Mouse (Mus musculus) layer of hippocampus, adult 11-12 months (tissue): Measurements from ENCODE around the gene Shbg.
A peak's percentile ranks its signal among the peaks of the same experiment; 100 is the strongest.

ENCODE experiments used
- DNase-seq: peaks from one replicate; pipeline ENCODE4 v3.0.0; 2022; ENCODE audit warnings: low spot score

Shbg gene

DNA sequence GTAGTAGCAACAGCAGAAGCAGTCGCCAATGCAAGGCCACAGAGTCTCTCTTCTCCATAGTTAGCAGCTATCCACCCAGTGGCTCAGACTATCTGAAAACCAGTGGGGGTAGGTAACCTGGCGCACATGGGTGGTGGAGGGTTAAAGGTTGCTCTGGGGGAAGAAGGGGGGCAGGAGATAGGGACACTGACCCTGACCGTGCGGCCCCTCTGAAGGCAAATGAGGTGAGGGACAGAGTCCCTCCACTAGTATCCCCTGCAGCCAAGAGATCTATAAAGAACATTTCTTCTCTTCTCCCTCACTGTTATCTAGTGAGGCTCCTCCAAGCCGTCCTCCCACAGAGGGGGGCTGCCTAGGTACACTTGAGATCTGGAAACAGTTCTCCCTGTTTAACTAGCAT lies at the start of gene Shbg:
TSS of gene Shbg (minus strand) at position 101 of the 400 bp plus-strand sequence.
- no peak for DNase-seq

DNA sequence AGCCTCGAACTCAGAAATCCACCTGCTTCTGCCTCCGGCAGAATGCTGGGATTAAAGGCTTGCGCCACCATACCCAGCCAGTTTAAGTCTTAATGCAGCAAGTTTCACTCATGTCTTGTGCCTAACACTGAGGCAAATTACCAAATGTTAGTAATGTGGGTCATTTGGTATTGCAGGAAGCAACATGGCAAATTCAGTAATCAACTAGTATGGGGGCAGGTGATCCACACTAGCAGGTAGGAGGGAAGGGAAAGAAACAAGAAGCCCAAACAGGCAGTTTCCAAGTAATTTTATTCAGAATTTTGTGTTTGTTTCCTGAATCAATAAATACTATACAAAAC lies 48.9 kb upstream of the Shbg start:
- no peak for DNase-seq

DNA sequence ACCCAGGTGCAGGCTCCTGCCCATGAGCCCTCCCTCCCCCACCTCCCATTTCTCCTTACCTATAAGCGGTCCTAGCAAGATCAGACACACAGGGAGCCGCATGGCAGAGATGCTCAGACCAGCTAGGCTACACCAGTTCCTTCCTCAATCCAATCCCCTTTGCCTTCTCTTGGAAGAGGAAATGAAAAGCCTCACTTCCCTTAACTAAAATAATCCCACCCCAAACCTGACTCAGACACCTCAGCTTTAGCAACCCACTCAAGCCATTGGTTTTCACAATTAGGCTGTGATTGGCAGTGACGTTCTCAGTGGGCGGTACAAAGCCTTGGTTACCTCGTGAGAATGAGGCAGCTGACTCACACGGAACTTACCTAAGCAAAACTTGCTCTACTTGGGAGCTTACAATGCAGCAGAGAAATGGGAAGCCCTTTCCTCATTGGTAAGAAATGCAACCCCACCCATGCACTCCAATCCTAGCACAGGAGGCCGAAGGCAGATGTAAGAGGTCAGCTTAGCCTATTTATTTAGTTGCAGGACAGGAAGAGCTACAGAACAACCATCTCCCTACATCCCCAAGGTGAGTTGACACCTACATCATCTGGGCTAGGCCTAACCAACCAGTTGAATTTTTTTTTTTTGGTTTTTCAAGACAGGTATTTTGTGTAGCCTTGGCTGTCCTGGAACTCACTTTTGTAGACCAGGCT lies 48.4 kb upstream of the Shbg start, which contains the start of gene Cd68:
TSS of gene Cd68 (minus strand) at position 193 of the 704 bp plus-strand sequence.
- peak; percentile 80 for DNase-seq

DNA sequence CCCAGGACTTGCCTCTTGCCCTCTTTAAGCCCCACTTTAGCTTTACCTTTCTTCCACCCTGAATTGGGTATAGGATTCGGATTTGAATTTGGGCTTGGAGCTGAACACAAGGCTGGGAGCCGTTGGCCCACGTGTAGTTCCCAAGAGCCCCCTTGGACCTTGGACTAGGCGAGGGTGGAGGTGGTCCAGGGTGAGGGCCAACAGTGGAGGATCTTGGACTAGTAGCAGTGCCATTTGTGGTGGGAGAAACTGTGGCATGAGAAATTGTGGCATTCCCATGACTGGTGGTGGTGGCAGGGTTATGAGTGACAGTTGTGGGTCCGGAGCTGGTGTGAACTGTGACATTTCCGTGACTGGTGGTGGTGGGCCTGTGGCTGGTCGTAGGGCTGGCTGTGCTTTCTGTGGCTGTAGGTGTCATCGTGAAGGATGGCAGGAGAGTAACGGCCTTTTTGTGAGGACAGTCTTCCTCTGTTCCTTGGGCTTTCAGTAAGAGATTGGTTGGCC lies 47.8 kb upstream of the Shbg start:
- DNase-seq, result no peak

DNA sequence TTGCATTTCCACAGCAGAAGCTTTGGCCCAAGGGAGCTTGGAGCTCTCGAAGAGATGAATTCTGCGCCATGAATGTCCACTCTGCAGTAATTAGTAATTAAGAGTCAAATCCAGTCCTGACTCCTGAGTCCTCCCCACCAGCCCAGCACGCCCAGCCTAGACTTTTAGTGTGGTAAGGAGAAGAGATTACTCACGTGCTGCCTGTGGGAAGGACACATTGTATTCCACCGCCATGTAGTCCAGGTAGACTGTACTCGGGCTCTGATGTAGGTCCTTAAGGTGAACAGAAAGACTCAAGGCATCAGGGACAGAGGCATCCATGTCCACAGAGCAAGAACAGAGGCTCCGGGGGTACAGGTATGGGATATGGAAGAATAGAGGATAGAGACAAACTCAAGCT lies 47.1 kb upstream of the Shbg start:
- no peak for DNase-seq

DNA sequence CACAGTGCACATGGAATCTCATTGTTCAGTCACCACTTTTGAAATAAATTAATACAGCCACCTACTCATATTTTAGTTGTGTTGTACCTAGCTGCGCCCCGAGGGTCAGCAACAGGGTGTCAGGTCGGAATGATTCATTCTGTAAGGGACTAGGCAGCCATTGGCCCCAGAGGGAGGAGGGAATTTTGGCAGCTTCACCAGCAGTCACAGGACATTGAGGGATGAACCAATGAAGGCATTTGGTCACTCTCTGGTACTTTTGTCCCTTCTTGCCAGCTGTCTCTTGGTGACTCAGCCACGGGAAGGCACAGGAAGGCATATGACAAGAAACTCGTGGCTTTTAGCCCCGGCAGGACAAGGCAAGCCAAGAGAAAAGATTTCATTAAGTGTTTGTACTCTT lies 46.1 kb upstream of the Shbg start:
- DNase-seq, result no peak

DNA sequence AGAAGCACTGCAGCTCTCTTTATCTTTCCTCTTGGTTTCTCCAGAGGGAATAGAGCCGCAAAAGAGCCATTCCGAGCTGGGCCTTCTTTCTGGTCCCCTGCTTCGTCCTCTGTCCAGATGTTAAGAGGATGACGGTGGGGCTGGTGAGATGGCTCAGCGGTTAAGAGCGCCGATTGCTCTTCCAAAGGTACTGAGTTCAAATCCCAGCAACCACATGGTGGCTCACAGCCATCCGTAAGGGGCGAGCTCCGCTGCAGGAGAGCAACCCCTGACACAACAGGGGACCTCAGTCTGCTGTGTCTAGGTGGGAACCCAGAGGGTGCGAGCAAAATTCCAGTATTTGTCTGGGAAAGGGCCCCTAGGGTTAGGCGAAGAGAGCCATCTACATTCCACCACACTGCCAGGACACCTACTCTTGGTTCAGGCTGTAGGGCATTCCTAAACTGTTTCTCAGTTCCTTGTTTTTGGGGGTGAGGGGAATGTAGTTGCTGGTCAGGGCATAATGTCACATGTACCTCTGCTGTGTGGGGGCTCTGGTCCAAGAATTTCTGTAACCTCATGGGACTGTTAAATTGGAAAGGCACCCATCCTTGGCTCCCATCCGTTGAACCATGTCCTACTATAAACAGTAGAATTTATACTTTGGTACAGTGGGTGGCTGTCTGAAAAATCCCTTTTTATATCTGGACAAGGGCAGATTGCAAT lies 45.4 kb upstream of the Shbg start:
- DNase-seq, result no peak

DNA sequence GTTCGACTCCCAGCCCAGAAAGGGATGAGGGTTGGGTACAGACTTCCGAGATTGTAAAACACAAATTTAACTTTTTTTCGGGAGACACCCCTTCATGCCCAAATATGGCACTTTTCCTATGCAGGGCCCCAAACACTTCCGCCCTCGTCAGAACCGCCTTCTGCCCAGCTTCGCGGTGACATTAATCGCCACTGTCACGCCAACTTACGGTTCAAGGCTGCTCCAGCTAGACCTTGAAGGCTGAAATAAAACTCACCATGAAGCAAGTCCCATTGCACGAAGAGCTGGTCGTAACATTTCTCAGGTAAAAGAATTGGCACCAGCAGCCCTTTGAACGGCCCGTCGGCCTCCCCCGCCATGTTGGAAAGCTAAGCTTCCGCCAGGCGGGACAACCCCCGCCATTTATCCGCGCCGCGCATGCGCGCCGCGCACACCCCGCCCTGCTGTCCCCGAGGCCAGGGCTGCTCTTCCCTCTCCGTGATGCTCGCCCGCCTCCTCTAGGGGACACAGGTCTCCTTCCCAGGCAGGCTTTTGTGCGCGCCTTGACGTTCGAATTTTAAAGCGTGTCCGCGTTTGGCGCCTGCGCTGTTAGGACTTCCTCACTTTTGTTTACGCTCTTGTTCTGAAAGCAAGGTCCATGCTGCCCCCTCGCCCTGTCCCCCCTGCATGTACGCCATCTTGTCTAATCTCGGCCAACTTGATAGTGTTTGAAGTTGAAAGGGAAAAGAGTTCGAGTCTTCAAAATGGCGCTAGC lies 44.7 kb upstream of the Shbg start, which contains the start of gene Mpdu1:
TSS of gene Mpdu1 (minus strand) at position 430 of the 754 bp plus-strand sequence.
- peak; percentile 93 for DNase-seq

DNA sequence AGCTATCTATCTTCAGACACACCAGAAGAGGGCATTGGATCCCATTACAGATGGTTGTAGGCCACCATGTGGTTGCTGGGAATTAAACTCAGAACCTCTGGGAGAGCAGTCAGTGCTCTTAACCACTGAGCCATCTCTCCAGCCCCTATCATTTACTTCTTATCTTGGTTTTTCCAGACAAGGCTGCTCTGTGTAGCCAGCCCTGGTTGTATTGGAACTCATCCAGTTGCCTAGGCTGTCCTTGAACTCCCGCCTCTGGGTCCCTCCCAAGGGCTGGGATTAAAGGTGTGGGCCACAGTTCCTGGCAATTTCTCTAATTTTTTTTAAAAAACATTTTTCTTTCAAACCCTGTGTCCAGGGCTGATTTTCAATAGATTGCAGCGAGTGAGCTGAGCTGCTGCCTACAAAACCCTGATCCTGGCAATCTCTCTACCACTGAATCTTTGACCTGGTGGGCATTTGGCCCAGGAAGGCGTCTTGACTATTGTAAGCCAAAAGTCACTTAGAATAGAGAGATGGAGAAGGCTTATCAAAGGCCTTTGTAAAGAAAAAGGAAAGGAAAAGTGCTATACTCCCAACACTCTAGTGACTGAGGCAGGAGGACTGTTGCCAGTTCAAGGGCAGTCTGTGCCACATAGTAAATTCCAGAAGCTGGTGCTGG lies 43.6 kb upstream of the Shbg start:
- DNase-seq, result no peak

DNA sequence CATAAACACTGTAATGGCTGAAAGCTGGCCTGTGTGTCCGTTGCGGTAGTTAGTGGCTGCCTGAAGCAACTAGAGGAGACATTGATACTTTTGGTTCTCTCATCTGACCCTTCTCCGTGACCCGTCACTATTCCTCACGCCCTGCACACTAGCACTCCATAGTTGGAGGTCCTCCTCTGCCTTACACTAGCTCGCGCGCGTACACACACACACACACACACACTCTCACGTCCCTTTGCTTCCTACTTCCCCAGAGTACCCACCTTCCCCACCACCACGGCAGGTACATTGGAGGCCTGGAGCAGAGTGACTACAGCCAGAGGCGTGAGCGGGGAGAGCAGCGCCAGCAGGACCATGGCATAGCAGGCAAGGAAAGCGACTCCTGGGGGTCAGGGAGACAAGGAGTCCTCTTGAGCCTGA lies 39.8 kb upstream of the Shbg start:
- no peak for DNase-seq

DNA sequence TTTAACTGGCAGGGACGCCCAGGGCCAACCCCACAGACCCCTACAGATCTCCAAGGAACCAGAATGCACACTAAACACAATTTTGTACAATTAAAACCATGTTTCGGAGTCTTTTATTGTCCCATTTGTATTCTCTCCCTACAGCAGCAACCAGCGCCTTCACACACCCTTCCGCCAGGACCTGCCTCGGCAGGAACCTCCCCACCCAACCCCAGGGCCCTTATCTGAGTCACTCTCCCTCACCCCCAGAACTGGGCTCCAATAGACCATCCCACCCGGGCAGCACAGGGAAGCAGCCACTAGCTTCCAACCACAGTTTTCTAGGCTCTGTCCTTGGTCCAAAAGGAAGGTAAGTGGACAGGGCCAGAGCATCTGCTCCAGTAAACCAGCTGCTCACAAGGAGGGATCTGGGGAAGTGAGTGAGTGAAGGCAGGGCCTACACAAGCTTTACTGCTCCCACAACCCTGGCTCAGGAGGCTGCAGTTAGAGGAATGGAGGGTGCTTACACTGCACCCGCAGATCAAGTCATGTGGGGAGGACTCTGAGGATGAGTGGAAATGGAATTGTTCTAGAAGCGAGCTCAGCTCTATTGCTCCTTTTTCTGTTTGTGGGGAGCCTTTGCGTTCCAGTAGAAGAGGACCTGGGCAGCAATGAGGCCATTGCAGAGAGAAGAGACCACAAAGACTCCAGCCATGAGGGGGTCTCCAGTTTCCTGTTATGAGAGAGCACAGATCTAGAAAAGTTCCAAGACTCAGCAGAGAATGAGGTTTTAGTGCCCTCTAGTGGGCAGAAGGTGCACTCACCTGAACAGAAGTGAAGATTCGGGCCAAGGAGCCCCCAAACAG lies 39.1 kb upstream of the Shbg start:
- DNase-seq, result peak; percentile 49

DNA sequence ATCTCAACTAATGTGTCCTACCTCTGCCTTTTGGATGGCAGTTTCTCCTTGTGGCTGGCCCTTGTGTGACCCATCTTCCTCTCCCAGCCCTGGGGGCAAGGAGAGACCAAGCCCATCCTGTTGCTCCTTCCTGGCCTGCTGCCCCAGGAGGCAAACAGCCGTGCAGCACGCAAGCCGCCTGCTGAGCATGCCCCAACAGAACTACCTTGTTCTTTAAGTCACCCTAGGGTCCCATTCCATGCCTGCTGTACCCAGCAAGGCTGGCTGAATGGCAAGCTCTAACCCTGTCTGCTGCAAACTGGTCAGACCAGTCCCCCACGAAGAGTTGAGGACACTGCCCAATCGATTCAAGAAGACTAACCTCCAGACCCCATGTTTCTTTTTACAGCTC lies 38.4 kb upstream of the Shbg start:
- no peak for DNase-seq

DNA sequence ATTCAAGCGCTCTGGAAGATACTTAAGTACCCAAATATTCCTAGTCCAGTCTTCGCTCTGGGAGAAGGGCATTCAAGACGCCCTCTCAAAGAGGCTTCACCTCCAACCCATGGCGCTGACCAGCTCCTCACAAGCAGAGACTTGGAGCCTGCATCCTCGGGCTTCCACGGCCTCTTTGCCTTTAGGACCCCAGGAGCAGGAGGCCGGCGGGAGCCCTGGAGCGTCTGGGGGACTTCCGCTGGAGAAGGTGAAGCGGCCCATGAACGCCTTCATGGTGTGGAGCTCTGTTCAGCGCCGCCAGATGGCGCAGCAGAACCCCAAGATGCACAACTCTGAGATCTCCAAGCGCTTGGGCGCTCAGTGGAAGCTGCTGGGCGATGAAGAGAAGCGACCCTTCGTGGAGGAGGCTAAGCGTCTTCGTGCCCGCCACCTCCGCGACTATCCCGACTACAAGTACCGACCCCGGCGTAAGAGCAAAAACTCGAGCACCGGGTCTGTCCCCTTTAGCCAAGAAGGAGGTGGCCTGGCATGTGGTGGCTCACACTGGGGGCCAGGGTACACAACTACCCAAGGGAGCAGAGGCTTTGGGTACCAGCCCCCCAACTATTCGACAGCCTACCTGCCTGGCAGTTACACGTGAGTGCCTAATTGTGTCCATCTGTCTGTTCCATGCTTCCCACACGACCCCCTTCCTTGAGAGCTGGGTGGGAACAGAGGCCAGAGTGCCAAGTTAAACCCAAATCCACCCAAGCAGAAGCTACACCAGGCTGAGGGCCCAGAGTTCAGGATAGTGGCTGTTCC lies 37.8 kb upstream of the Shbg start, which contains the start of gene Sox15:
TSS of gene Sox15 (plus strand) at position 51 of the 801 bp plus-strand sequence.
- peak; percentile 82 for DNase-seq

DNA sequence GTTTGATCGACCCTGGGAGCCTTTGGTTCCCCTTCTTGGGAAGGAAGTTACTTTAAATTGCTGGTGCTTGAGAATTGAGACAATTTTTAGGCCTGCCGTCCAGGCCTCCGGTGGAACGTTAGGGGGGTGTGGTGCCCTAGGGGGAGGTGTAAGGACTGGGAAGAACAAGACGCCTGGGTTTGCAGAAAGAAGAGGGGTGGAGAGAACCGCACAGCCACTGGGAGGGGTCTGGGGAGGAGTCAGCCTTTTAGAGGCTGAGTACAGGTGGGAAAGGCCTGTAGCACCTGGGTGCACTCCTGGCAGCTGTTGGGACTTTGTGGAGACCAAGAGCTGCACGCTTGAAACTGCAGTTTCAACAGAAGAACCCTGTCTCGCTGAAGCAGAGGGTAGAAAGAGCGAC lies 37.1 kb upstream of the Shbg start:
- no peak for DNase-seq

DNA sequence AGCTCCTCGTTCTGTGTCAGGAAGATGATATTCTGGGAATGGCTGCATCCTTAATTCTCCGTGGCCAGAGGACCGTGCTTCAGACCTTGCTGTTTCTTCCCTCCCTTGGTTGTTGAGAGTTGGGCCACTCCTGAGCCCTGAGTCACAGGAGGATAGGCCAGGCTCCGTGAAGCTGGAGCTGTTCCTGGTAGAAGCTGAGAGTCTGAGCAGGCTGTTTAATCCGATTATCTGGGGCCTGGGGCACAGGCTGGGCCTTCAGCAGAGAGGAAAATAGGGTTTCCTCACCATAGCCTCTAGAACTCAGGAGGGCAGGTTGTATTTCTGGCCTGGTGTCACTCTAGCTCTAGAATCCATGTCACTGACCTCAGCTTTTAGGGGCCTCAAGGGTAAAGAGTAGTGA lies 35.7 kb upstream of the Shbg start:
- no peak for DNase-seq

DNA sequence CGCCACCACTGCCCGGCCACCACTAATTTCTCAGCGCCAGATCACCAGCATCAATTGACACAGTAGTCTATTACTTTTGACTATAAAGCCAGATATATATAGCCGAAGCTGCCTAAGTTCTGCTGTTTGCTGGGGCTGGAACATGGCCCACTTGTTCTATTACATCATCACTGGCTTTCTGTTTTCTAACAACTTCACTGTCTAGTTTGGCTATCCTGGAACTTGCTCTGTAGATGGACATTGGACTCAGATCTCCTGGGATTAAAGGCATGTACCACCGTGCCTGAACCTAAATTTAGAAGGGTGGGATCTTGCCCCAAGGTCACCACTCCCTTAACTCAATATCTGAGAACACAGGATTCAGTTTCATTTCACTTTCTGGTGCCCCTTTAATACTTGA lies 28.2 kb upstream of the Shbg start:
- DNase-seq, result no peak

DNA sequence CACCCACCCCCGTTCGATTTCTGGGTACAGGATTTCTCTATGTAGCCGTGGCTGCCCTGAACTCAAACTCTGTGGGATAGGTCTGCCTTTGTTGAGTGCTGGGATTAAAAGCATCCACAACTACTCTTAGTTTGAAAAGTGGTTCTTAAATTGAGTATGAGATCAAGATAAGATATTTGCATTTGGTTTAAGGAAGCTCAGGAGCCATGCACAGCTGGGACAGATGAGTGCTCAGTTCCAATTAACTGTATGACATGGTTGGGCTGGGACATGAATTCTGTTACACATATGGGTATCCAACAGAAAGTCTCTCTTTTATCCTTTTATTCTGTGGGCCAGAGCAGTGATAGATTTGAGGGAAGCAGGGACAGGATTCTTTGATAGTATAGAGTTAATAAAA lies 17.8 kb upstream of the Shbg start:
- DNase-seq, result no peak

DNA sequence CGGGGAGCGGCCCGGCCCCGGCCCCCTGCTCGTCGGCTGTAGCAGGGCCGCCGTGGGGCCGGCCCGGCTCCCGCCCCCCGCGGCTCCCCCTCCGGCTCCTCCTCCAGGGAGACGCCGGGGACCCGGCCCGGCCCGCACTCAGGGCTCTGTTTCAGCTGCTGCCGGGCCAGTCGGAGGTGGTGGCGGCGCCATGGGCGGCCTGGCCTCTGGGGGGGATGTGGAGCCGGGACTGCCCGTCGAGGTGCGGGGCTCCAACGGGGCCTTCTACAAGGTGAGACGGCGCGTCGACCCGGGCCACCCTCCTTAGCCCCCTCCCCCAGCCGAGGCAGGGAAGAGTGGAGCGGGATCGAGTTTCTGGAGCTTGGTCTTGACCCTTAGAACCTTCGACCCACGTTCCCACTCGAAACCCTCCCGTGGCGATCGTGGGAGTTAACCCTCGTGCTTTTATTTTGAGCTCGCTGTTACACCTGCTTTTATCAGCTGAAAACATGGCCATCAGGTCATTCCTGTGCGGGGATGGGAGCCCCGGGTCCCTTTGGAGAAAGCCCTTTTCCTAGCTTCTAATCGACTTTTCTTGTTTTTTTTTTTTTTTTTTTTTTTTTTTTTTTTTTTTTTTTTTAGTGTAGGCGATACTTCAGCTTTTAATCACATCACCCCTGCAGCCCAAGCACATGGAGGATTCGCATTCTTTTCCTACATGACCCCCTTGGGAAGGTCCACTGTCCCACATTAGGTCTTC lies 15.6 kb upstream of the Shbg start:
- DNase-seq, result peak; percentile 46

DNA sequence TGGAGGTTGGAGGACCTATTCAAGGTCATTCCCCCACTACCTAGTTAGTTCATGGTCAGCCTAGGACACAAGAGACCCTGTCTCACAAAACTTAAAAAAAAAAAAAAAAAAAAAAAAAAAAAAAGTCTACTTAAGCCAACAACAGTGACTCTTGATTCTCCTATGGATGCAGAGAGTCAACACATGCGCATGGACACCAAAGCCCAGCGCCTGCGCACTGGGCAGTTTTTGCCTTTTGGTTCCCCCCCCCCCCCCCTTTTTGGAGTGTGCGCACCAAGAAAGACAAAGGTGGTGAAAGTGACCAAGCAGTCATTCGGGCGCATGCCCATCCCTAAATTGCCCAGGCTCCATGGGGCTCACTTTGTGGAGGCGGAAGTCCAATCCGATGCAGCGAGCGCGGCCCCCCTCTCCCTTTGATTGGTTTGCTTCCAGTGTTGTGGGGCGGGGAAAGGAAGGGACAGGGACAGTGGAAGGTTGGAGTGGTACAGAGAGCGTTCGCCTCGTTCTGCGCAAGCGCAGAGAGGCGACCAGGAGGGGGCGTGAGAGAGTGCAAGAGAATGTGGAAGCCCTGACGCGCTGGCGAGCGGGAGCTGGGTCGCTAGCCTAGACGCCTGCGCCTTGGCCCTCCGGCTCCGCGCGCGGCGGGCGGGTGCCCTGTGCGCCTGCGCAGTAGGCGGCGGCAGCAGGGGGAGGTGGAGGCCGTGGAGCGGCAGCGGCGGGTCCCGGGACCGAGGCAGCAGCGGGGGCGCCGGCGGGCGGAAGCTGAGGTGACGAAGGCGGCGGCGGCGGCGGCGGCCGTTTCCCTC lies 14.8 kb upstream of the Shbg start, which contains the start of gene Fxr2:
TSS of gene Fxr2 (plus strand) at position 707 of the 806 bp plus-strand sequence.
- peak; percentile 100 for DNase-seq
